Mouse (Mus musculus): ENCODE measurements around the gene Agbl5. TPM values are rescaled to one million over a fixed set of nuclear protein-coding genes. Genes with fewer than 3 reads are reported as not detected.

Gene Agbl5
- polyA plus RNA-seq, 1 experiment from 2014 or later: 34.0 TPM

GRCm38 (mm10) chr5:30925217-30925616, 36.7 kb downstream of the Agbl5 start:
- H3K9me3 ChIP-seq (ENCODE audit: control insufficient read depth, low read depth, low read length): no peaks in the 10 kb centered on the region
- 92% methylated on average over 5 of the region's 5 CpGs for WGBS
- H3K27ac ChIP-seq (ENCODE audit: low read length): no peak overlapping the region
- H3K27me3 ChIP-seq (ENCODE audit: control insufficient read depth, insufficient read depth, low read length): no peaks in the 10 kb centered on the region
- H3K4me1 ChIP-seq (ENCODE audit: control insufficient read depth, insufficient read depth, low read length): peaks cover 12% of the 10 kb centered on the region
- no peak overlapping the region for H3K9ac ChIP-seq (replicated peaks; ENCODE audit: low read depth, low read length)
- no peak overlapping the region for H3K4me3 ChIP-seq (ENCODE audit: low read depth, low read length)
- no peak overlapping the region for H3K4me2 ChIP-seq (replicated peaks; ENCODE audit: low read depth, low read length)
- peaks cover 10% of the 10 kb centered on the region for H3K36me3 ChIP-seq (ENCODE audit: control insufficient read depth, insufficient read depth, low read length)
- no peak for ATAC-seq (ENCODE audit: insufficient number of reproducible peaks, insufficient read depth, low FRiP score, low read depth)

DNA sequence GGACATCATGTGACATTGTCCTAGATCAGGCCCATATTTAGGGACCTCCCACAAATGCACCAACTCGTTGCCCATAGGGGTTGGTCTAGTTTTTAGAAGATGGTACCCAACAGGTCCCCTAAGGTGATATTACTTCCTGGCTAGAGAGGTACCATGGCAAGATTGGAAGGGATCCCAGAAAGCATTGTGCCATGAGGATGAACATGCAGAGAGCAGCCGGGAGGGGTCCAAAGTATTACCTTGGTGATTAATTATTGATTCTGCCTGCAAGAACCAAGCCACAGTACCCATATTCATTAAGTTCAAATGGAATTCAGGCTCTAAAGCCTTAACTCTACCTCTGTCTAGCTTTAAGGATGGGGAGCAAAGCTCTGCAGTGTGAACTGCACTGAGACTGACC, 37.6 kb downstream of the Agbl5 start:
- H3K4me1 ChIP-seq (ENCODE audit: control insufficient read depth, insufficient read depth, low read length): peaks cover 12% of the 10 kb centered on the region
- H3K27me3 ChIP-seq (ENCODE audit: control insufficient read depth, insufficient read depth, low read length): no peaks in the 10 kb centered on the region
- H3K4me3 ChIP-seq (ENCODE audit: low read depth, low read length): no peak overlapping the region
- no peak for ATAC-seq (ENCODE audit: insufficient number of reproducible peaks, insufficient read depth, low FRiP score, low read depth)
- no peak overlapping the region for H3K4me2 ChIP-seq (replicated peaks; ENCODE audit: low read depth, low read length)
- H3K27ac ChIP-seq (ENCODE audit: low read length): no peak overlapping the region
- H3K9ac ChIP-seq (replicated peaks; ENCODE audit: low read depth, low read length): no peak overlapping the region
- H3K36me3 ChIP-seq (ENCODE audit: control insufficient read depth, insufficient read depth, low read length): peaks cover 7% of the 10 kb centered on the region
- no peaks in the 10 kb centered on the region for H3K9me3 ChIP-seq (ENCODE audit: control insufficient read depth, low read depth, low read length)
- WGBS: 83% methylated on average over 2 of the region's 2 CpGs

DNA sequence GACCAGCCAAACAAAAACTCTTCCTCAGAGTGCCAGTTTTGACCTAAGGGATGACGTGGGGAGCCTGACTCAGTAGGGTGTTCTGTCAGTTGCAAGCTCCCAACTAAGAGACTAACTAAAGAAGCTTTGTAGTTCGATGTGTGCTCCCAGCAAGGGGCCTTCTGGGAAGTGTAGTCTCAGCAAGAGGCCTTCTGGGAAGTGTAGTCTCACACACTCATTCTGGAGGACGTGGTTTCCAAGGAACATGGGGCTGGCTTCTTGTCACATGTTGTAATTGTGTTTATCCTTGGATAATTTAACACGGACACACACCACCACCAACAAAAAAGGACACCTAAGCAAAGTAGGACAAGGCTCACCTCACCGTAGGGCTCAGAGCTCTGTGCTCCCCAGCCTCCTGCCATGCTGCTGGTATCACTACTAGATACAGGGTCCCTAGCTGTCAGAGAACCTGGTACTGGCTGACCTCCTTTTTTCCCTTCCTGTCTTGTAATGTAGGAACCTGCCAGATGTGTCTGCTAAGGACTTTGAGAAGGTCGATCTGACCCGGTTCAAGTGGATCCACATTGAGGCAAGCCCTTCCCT, 39.5 kb downstream of the Agbl5 start:
- no peak overlapping the region for H3K9ac ChIP-seq (replicated peaks; ENCODE audit: low read depth, low read length)
- no peak overlapping the region for H3K4me3 ChIP-seq (ENCODE audit: low read depth, low read length)
- H3K4me1 ChIP-seq (ENCODE audit: control insufficient read depth, insufficient read depth, low read length): no peaks in the 10 kb centered on the region; the same call in 1 of the 2 replicates
- no peaks in the 10 kb centered on the region for H3K9me3 ChIP-seq (ENCODE audit: control insufficient read depth, low read depth, low read length)
- H3K27ac ChIP-seq (ENCODE audit: low read length): no peak overlapping the region
- H3K36me3 ChIP-seq (ENCODE audit: control insufficient read depth, insufficient read depth, low read length): no peaks in the 10 kb centered on the region
- H3K27me3 ChIP-seq (ENCODE audit: control insufficient read depth, insufficient read depth, low read length): no peaks in the 10 kb centered on the region
- ATAC-seq (ENCODE audit: insufficient number of reproducible peaks, insufficient read depth, low FRiP score, low read depth): no peak
- WGBS: 42% methylated on average over 7 of the region's 7 CpGs
- H3K4me2 ChIP-seq (replicated peaks; ENCODE audit: low read depth, low read length): 0 out of 2 replicates have a peak overlapping the region, but pooled peaks have one; percentile 13

DNA sequence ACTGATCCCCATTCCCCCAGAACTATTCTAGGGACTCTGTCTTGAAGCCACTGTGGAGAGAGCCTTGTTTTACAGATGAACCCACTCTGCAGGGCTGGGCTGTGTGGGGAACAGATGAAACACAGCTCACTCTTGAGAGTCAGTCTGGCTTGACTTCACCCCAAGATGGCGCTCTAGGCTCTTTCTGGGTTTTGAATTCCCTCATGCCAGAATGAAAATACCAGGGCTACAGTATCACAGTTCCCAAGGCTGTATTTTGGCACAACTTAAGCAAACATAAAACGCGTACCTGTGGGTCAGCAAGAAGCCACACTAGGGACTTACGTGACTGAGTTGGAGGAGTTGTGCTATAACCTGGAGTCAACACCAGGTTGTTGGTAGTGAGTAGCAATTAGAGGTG, 41.6 kb downstream of the Agbl5 start:
- Histone ChIP-seq H3K4me2 (replicated peaks; ENCODE audit: low read depth, low read length) (no peak overlapping the region), H3K4me1 (ENCODE audit: control insufficient read depth, insufficient read depth, low read length) (no peaks in the 10 kb centered on the region), H3K27ac (ENCODE audit: low read length) (no peak overlapping the region), H3K4me3 (ENCODE audit: low read depth, low read length) (no peak overlapping the region), H3K36me3 (ENCODE audit: control insufficient read depth, insufficient read depth, low read length) (no peaks in the 10 kb centered on the region), H3K9me3 (ENCODE audit: control insufficient read depth, low read depth, low read length) (no peaks in the 10 kb centered on the region), H3K27me3 (ENCODE audit: control insufficient read depth, insufficient read depth, low read length) (no peaks in the 10 kb centered on the region), H3K9ac (replicated peaks; ENCODE audit: low read depth, low read length) (no peak overlapping the region)
- ATAC-seq (ENCODE audit: insufficient number of reproducible peaks, insufficient read depth, low FRiP score, low read depth): no peak
- 44% methylated on average over 4 of the region's 4 CpGs for WGBS

DNA sequence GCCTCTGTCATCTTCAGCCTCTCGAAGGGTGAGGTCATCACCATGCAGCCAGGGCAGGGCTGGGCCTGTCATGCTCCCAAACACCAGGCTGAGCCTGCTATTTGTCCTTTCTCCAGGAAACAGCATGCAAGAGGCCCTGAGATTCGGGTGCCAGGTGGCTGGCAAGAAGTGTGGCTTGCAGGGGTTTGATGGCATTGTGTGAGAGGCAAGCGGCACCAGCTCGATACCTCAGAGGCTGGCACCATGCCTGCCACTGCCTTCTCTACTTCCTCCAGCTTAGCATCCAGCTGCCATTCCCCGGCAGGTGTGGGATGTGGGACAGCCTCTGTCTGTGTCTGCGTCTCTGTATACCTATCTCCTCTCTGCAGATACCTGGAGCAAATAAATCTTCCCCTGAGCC, 42.4 kb downstream of the Agbl5 start:
- Histone ChIP-seq H3K27ac (ENCODE audit: low read length) (no peak overlapping the region), H3K9ac (replicated peaks; ENCODE audit: low read depth, low read length) (no peak overlapping the region), H3K4me2 (replicated peaks; ENCODE audit: low read depth, low read length) (no peak overlapping the region), H3K4me3 (ENCODE audit: low read depth, low read length) (no peak overlapping the region), H3K4me1 (ENCODE audit: control insufficient read depth, insufficient read depth, low read length) (no peaks in the 10 kb centered on the region), H3K27me3 (ENCODE audit: control insufficient read depth, insufficient read depth, low read length) (no peaks in the 10 kb centered on the region), H3K9me3 (ENCODE audit: control insufficient read depth, low read depth, low read length) (no peaks in the 10 kb centered on the region), H3K36me3 (ENCODE audit: control insufficient read depth, insufficient read depth, low read length) (no peaks in the 10 kb centered on the region)
- ATAC-seq (ENCODE audit: insufficient number of reproducible peaks, insufficient read depth, low FRiP score, low read depth): no peak
- WGBS: 82% methylated on average over 6 of the region's 6 CpGs

GRCm38 (mm10) chr5:30931378-30931777, 42.9 kb downstream of the Agbl5 start:
- ATAC-seq (ENCODE audit: insufficient number of reproducible peaks, insufficient read depth, low FRiP score, low read depth): no peak
- Histone ChIP-seq H3K27ac (ENCODE audit: low read length) (no peak overlapping the region), H3K9ac (replicated peaks; ENCODE audit: low read depth, low read length) (no peak overlapping the region), H3K36me3 (ENCODE audit: control insufficient read depth, insufficient read depth, low read length) (no peaks in the 10 kb centered on the region), H3K4me2 (replicated peaks; ENCODE audit: low read depth, low read length) (no peak overlapping the region), H3K4me3 (ENCODE audit: low read depth, low read length) (no peak overlapping the region), H3K9me3 (ENCODE audit: control insufficient read depth, low read depth, low read length) (no peaks in the 10 kb centered on the region), H3K4me1 (ENCODE audit: control insufficient read depth, insufficient read depth, low read length) (no peaks in the 10 kb centered on the region), H3K27me3 (ENCODE audit: control insufficient read depth, insufficient read depth, low read length) (no peaks in the 10 kb centered on the region)
- WGBS: 84% methylated on average over 4 of the region's 4 CpGs

DNA sequence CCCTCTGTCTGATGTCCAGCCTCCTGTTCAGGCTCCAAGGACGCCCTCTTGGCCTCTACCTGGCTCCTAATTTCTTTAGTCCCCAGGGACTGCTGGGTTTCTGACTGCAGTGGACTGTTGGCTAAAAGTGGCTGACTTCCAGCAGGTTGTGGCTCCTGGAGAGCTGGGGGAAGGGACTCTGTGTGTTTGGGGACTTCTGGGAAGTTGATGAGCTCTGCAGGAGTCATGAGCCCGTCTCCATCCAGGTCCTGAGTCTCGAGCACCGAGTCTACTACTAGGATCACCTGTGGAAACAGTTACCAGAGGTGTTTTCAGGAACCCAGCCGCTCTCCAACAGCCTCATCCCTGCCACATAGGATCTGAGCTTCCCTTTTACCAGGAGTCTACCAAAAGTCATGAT, 45.2 kb downstream of the Agbl5 start:
- Histone ChIP-seq H3K4me2 (replicated peaks; ENCODE audit: low read depth, low read length) (no peak overlapping the region), H3K36me3 (ENCODE audit: control insufficient read depth, insufficient read depth, low read length) (no peaks in the 10 kb centered on the region), H3K4me3 (ENCODE audit: low read depth, low read length) (no peak overlapping the region), H3K27ac (ENCODE audit: low read length) (no peak overlapping the region), H3K9ac (replicated peaks; ENCODE audit: low read depth, low read length) (no peak overlapping the region), H3K4me1 (ENCODE audit: control insufficient read depth, insufficient read depth, low read length) (no peaks in the 10 kb centered on the region), H3K27me3 (ENCODE audit: control insufficient read depth, insufficient read depth, low read length) (no peaks in the 10 kb centered on the region), H3K9me3 (ENCODE audit: control insufficient read depth, low read depth, low read length) (no peaks in the 10 kb centered on the region)
- 62% methylated on average over 5 of the region's 5 CpGs for WGBS
- ATAC-seq (ENCODE audit: insufficient number of reproducible peaks, insufficient read depth, low FRiP score, low read depth): no peak

DNA sequence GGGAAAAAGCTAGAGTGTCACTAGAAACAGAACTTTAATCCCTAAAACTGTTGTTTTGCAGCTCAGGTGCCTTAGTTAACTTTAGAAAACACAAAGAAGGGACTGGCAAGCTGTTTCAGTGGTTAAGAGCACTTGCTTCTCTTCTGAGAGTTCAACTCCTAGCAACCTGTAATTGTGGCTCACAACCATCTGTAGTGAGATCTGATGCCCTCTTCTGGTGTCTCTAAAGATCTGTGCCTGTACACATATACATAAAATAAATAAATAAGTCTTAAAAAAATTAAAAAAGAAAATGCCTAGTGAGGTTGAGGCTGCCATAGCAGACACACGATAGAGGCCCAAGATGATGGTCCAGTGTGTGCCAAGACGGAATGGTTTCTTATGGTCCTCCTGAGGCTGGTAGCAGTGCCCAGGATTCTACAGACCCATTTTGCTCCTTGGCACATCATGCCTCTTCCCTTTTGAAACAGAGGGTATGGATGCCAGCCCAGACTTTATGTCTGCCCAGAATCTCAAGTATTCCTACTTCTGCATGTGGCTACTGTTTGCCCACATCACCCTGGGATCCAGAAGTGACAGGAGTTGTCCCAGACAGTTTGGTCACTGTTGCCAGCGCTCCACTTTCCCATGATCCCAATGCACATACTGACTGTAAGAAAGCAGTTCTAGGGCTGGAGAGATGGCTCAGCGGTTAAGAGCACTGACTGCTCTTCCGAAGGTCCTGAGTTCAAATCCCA, 46.4 kb downstream of the Agbl5 start:
- H3K27ac ChIP-seq (ENCODE audit: low read length): no peak overlapping the region
- H3K4me1 ChIP-seq (ENCODE audit: control insufficient read depth, insufficient read depth, low read length): no peaks in the 10 kb centered on the region
- no peaks in the 10 kb centered on the region for H3K36me3 ChIP-seq (ENCODE audit: control insufficient read depth, insufficient read depth, low read length)
- H3K9me3 ChIP-seq (ENCODE audit: control insufficient read depth, low read depth, low read length): no peaks in the 10 kb centered on the region
- ATAC-seq (ENCODE audit: insufficient number of reproducible peaks, insufficient read depth, low FRiP score, low read depth): no peak
- H3K27me3 ChIP-seq (ENCODE audit: control insufficient read depth, insufficient read depth, low read length): no peaks in the 10 kb centered on the region
- no peak overlapping the region for H3K4me3 ChIP-seq (ENCODE audit: low read depth, low read length)
- H3K9ac ChIP-seq (replicated peaks; ENCODE audit: low read depth, low read length): no peak overlapping the region
- 84% methylated on average over 5 of the region's 5 CpGs for WGBS
- H3K4me2 ChIP-seq (replicated peaks; ENCODE audit: low read depth, low read length): no peak overlapping the region
